Mouse (Mus musculus): ENCODE results near the gene Kdelr2. TPM values are rescaled to one million over a fixed set of nuclear protein-coding genes. Genes with fewer than 3 reads are reported as not detected.

Gene Kdelr2
- total and polyA plus RNA-seq, 2 experiments, result 114 to 130 TPM

GRCm38 (mm10) chr5:143421484-143421883 lies 17.8 kb downstream of the Kdelr2 start:
- Histone ChIP-seq H3K4me1 (ENCODE audit: control insufficient read depth, insufficient read depth, low read length) (peaks cover 2% of the 10 kb centered on the region; the same call in 1 of the 2 replicates), H3K4me3 (ENCODE audit: insufficient read depth, low read depth, low read length) (no peak overlapping the region), H3K36me3 (ENCODE audit: control insufficient read depth, insufficient read depth, low read length) (peaks cover 42% of the 10 kb centered on the region), H3K27ac (replicated peaks; ENCODE audit: insufficient read depth, low read depth, low read length) (no peak overlapping the region), H3K79me2 (ENCODE audit: control insufficient read depth, insufficient read depth, low read length) (0 out of 2 replicates have a peak, but pooled peaks cover 3% of the 10 kb centered on the region), H3K9ac (ENCODE audit: low read depth, low read length) (no peak overlapping the region), H3K27me3 (ENCODE audit: control insufficient read depth, insufficient read depth, low read length) (no peaks in the 10 kb centered on the region)
- 72% methylated on average over 4 of the region's 4 CpGs for WGBS
- DNase-seq (ENCODE audit: extremely low read depth, low read depth, low spot score), result no peak
- TF ChIP-seq CTCF (IDR thresholded peaks at IDR 0.05; ENCODE audit: low read depth, low read length), result no peak
- no peak for TF ChIP-seq POLR2A (IDR thresholded peaks at IDR 0.05; ENCODE audit: extremely low read depth, insufficient read depth, low read length)

GRCm38 (mm10) chr5:143422990-143423389 lies 19.4 kb downstream of the Kdelr2 start:
- TF ChIP-seq CTCF (IDR thresholded peaks at IDR 0.05; ENCODE audit: low read depth, low read length) (no peak), POLR2A (IDR thresholded peaks at IDR 0.05; ENCODE audit: extremely low read depth, insufficient read depth, low read length) (no peak)
- WGBS, result 76% methylated on average over 4 of the region's 4 CpGs
- no peak for DNase-seq (ENCODE audit: extremely low read depth, low read depth, low spot score)
- H3K9ac ChIP-seq (ENCODE audit: low read depth, low read length), result no peak overlapping the region
- H3K36me3 ChIP-seq (ENCODE audit: control insufficient read depth, insufficient read depth, low read length), result peaks cover 30% of the 10 kb centered on the region
- H3K27ac ChIP-seq (replicated peaks; ENCODE audit: insufficient read depth, low read depth, low read length), result no peak overlapping the region
- H3K4me1 ChIP-seq (ENCODE audit: control insufficient read depth, insufficient read depth, low read length), result peaks cover 2% of the 10 kb centered on the region; the same call in 1 of the 2 replicates
- no peak overlapping the region for H3K4me3 ChIP-seq (ENCODE audit: insufficient read depth, low read depth, low read length)
- no peaks in the 10 kb centered on the region for H3K79me2 ChIP-seq (ENCODE audit: control insufficient read depth, insufficient read depth, low read length)
- no peaks in the 10 kb centered on the region for H3K27me3 ChIP-seq (ENCODE audit: control insufficient read depth, insufficient read depth, low read length)

GRCm38 (mm10) chr5:143423899-143424519 lies 20.4 kb downstream of the Kdelr2 start:
- H3K27ac ChIP-seq (replicated peaks; ENCODE audit: insufficient read depth, low read depth, low read length), result no peak overlapping the region; the same call in 1 of the 2 replicates
- 3% methylated on average over 6 of the region's 6 CpGs for WGBS
- no peaks in the 10 kb centered on the region for H3K27me3 ChIP-seq (ENCODE audit: control insufficient read depth, insufficient read depth, low read length)
- TF ChIP-seq POLR2A (IDR thresholded peaks at IDR 0.05; ENCODE audit: extremely low read depth, insufficient read depth, low read length), result no peak
- TF ChIP-seq CTCF (IDR thresholded peaks at IDR 0.05; ENCODE audit: low read depth, low read length), result peak; percentile 71
- peaks cover 2% of the 10 kb centered on the region; the same call in 1 of the 2 replicates for H3K4me1 ChIP-seq (ENCODE audit: control insufficient read depth, insufficient read depth, low read length)
- H3K4me3 ChIP-seq (ENCODE audit: insufficient read depth, low read depth, low read length), result no peak overlapping the region
- no peaks in the 10 kb centered on the region for H3K79me2 ChIP-seq (ENCODE audit: control insufficient read depth, insufficient read depth, low read length)
- DNase-seq (ENCODE audit: extremely low read depth, low read depth, low spot score), result peak; percentile 62
- no peak overlapping the region for H3K9ac ChIP-seq (ENCODE audit: low read depth, low read length)
- H3K36me3 ChIP-seq (ENCODE audit: control insufficient read depth, insufficient read depth, low read length), result peaks cover 23% of the 10 kb centered on the region; the same call in 1 of the 2 replicates

DNA sequence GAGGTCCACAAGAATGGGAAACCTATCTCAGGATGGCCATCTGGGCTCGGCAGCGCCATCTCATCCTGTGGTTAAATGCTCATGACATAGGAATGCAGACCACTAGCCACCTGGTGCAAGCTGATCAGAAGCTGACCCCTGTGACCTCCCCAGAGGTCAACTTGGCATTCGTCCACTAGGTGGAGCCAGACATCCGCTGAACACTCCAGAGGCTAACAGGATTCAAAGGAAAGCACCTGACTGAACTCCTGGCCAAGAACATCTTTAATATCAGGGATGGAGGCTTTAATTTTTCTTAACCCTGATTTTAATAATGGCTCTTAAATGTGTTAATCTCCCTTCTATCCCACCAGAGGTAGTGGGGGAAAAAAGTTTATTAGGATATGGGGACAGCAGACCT lies 30.8 kb downstream of the Kdelr2 start:
- TF ChIP-seq CTCF (IDR thresholded peaks at IDR 0.05; ENCODE audit: low read depth, low read length), result peak; percentile 95
- TF ChIP-seq POLR2A (IDR thresholded peaks at IDR 0.05; ENCODE audit: extremely low read depth, insufficient read depth, low read length), result no peak
- no peaks in the 10 kb centered on the region for H3K36me3 ChIP-seq (ENCODE audit: control insufficient read depth, insufficient read depth, low read length)
- WGBS, result 2% methylated on average over 4 of the region's 4 CpGs

DNA sequence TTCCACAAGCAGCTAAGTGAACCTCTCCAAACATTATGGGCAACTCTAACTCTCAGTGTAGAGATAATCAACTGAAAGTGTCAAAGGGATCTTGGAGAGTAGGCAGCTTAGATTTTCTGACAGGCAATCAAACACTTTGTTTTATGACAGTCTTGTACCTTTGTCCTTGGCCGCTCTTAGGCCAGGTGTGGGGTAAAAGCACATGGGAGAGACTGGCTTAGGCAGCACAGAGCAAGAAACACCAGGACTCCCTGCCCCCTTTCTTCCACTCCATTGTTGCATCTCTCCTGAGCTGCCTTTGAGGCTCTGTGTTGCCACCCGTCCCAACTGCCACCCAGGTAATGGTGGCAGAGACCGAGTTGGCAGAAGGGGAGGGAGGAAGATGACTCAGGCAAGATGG lies 37.7 kb downstream of the Kdelr2 start:
- no peak overlapping the region for H3K9ac ChIP-seq (ENCODE audit: low read depth, low read length)
- no peak for DNase-seq (ENCODE audit: extremely low read depth, low read depth, low spot score)
- H3K27me3 ChIP-seq (ENCODE audit: control insufficient read depth, insufficient read depth, low read length), result no peaks in the 10 kb centered on the region
- WGBS, result 80% methylated on average over 3 of the region's 3 CpGs
- no peak overlapping the region for H3K27ac ChIP-seq (replicated peaks; ENCODE audit: insufficient read depth, low read depth, low read length)
- no peaks in the 10 kb centered on the region for H3K79me2 ChIP-seq (ENCODE audit: control insufficient read depth, insufficient read depth, low read length)
- H3K4me3 ChIP-seq (ENCODE audit: insufficient read depth, low read depth, low read length), result no peak overlapping the region
- TF ChIP-seq POLR2A (IDR thresholded peaks at IDR 0.05; ENCODE audit: extremely low read depth, insufficient read depth, low read length) (no peak), CTCF (IDR thresholded peaks at IDR 0.05; ENCODE audit: low read depth, low read length) (no peak)
- no peaks in the 10 kb centered on the region for H3K36me3 ChIP-seq (ENCODE audit: control insufficient read depth, insufficient read depth, low read length)
- no peaks in the 10 kb centered on the region for H3K4me1 ChIP-seq (ENCODE audit: control insufficient read depth, insufficient read depth, low read length)

More for the DNA sequence above, 30.8 kb downstream of the Kdelr2 start:
- H3K79me2 ChIP-seq (ENCODE audit: control insufficient read depth, insufficient read depth, low read length), result no peaks in the 10 kb centered on the region
- H3K9ac ChIP-seq (ENCODE audit: low read depth, low read length), result no peak overlapping the region
- no peak overlapping the region for H3K27ac ChIP-seq (replicated peaks; ENCODE audit: insufficient read depth, low read depth, low read length)
- H3K4me3 ChIP-seq (ENCODE audit: insufficient read depth, low read depth, low read length), result no peak overlapping the region
- no peaks in the 10 kb centered on the region for H3K27me3 ChIP-seq (ENCODE audit: control insufficient read depth, insufficient read depth, low read length)
- H3K4me1 ChIP-seq (ENCODE audit: control insufficient read depth, insufficient read depth, low read length), result no peaks in the 10 kb centered on the region
- peak; percentile 58 for DNase-seq (ENCODE audit: extremely low read depth, low read depth, low spot score)

DNA sequence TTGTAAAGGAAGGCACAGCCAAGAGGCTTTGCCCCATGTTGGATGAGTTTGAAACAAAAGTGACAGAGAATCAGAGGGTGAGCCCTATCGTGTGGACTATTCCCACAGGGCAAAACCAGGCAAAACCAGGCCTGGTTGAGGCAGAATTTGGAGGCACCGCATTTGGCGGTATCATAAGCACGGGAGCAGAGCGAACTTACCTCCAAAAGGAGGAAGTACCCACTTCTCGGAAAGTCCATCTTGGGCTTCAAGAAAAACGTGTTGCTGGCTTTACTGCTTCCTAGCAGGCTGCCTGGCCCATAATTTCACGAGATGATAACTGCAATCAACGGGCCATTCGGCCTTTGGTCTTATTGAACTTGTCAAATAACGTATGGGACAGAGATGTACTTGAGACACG lies 38.1 kb downstream of the Kdelr2 start:
- Histone ChIP-seq H3K36me3 (ENCODE audit: control insufficient read depth, insufficient read depth, low read length) (no peaks in the 10 kb centered on the region), H3K27me3 (ENCODE audit: control insufficient read depth, insufficient read depth, low read length) (no peaks in the 10 kb centered on the region), H3K27ac (replicated peaks; ENCODE audit: insufficient read depth, low read depth, low read length) (no peak overlapping the region), H3K4me3 (ENCODE audit: insufficient read depth, low read depth, low read length) (no peak overlapping the region), H3K9ac (ENCODE audit: low read depth, low read length) (no peak overlapping the region), H3K79me2 (ENCODE audit: control insufficient read depth, insufficient read depth, low read length) (no peaks in the 10 kb centered on the region), H3K4me1 (ENCODE audit: control insufficient read depth, insufficient read depth, low read length) (no peaks in the 10 kb centered on the region)
- 80% methylated on average over 12 of the region's 12 CpGs for WGBS
- DNase-seq (ENCODE audit: extremely low read depth, low read depth, low spot score), result no peak
- TF ChIP-seq POLR2A (IDR thresholded peaks at IDR 0.05; ENCODE audit: extremely low read depth, insufficient read depth, low read length) (no peak), CTCF (IDR thresholded peaks at IDR 0.05; ENCODE audit: low read depth, low read length) (no peak)
